Mouse (Mus musculus) midbrain, embryonic 15.5 days (tissue): ENCODE data around the gene Hhatl. TPM values are rescaled to one million over a fixed set of nuclear protein-coding genes. Genes with fewer than 3 reads are reported as not detected.
A peak's percentile ranks its signal among the peaks of the same experiment; 100 is the strongest.

Source experiments
- ATAC-seq: fragments of 200-750 bp; cut with Nextera tagmentation; replicated peaks from 2 replicates; pipeline ENCODE4 v1.8.0; 2017; ENCODE audit warnings: moderate TSS enrichment
- H3K27ac ChIP-seq: fragments of 300-500 bp; sonication (generic); 2 replicates; pipeline ENCODE4 v1.5.1; 2015; ENCODE audit warnings: mild to moderate bottlenecking, inconsistent platforms
- H3K27me3 ChIP-seq: fragments of 300-500 bp; sonication (generic); replicated peaks from 2 replicates; pipeline ENCODE4 v1.6.1; 2015; ENCODE audit warnings: inconsistent platforms
- H3K36me3 ChIP-seq: fragments of 300-500 bp; sonication (generic); replicated peaks from 2 replicates; pipeline ENCODE4 v1.6.1; 2015; ENCODE audit warnings: inconsistent platforms
- H3K4me1 ChIP-seq: fragments of 300-500 bp; sonication (generic); 2 replicates; pipeline ENCODE4 v1.6.1; 2015; ENCODE audit warnings: inconsistent platforms
- H3K4me2 ChIP-seq: fragments of 300-500 bp; sonication (generic); 2 replicates; pipeline ENCODE4 v1.6.1; 2015; ENCODE audit warnings: inconsistent platforms, mild to moderate bottlenecking, moderate library complexity
- H3K4me3 ChIP-seq: fragments of 300-500 bp; sonication (generic); 2 replicates; pipeline ENCODE4 v1.5.1; 2015; ENCODE audit warnings: mild to moderate bottlenecking, inconsistent platforms
- H3K9ac ChIP-seq: fragments of 300-500 bp; sonication (generic); 2 replicates; pipeline ENCODE4 v1.6.1; 2015; ENCODE audit warnings: mild to moderate bottlenecking, inconsistent platforms
- H3K9me3 ChIP-seq: fragments of 300-500 bp; sonication (generic); 2 replicates; pipeline ENCODE4 v1.6.1; 2016; ENCODE audit warnings: inconsistent platforms
- WGBS: fragments of 180-500 bp; shearing (Covaris S2); methylation state at CpG from one replicate; pipeline ENCODE4 v1.1.7; 2015; ENCODE audit warnings: mixed read lengths; 5-methylcytosine and 5-hydroxymethylcytosine counted together
- polyA plus RNA-seq: library from polyadenylated mRNA; unstranded; fragments of >200 nt; fragmentation: Nextera tagmentation; extraction: Ambion mirVana; gene quantifications from 2 replicates; pipeline ENCODE4 v1.2.1, GENCODE M21; 2015

Hhatl gene
- polyA plus RNA-seq, 1 experiment from 2014 or later = 0.09 TPM

DNA sequence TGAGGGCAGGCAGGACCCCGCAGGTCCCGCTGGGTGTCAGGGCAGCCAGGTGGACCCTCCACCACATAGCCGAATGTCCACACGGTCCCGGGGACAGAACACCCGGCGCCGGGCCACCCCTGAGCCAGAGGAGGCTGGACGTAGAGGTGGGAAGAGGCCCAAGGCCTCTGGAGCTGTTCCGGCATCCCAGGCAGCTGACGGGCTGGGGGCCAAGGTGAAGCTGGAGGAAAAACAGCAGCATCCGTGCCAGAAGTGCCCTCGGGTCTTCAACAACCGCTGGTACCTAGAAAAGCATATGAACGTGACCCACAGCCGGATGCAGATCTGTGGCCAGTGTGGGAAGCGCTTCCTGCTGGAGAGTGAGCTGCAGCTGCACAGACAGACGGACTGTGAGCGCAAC lies 28.6 kb downstream of the Hhatl start:
- H3K27me3 ChIP-seq = no peaks in the 10 kb centered on the region
- H3K36me3 ChIP-seq = peaks cover 16% of the 10 kb centered on the region; the same call in 1 of the 2 replicates
- ATAC-seq = no peak
- H3K9ac ChIP-seq = no peak overlapping the region
- H3K4me1 ChIP-seq = peaks cover 25% of the 10 kb centered on the region
- WGBS = 91% methylated on average over 19 of the region's 19 CpGs
- H3K4me2 ChIP-seq = no peak overlapping the region
- H3K4me3 ChIP-seq = no peak overlapping the region
- H3K9me3 ChIP-seq = no peaks in the 10 kb centered on the region
- no peak overlapping the region for H3K27ac ChIP-seq

DNA sequence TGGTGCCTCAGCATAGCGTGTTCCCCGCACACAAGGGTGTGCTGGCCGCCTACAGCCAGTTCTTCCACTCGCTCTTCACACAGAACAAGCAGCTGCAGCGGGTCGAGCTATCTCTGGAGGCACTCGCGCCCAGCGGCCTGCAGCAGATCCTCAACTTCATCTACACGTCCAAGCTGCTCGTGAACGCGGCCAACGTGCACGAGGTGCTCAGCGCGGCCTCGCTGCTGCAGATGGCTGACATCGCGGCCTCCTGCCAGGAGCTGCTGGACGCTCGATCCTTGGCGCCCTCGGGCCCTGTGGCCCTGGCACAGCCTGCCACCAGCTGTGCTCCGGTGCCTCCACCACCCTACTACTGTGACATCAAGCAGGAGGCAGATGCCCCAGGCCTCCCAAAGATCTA lies 29.5 kb downstream of the Hhatl start:
- Histone ChIP-seq H3K9ac (no peak overlapping the region), H3K4me2 (no peak overlapping the region), H3K36me3 (peaks cover 14% of the 10 kb centered on the region; the same call in 1 of the 2 replicates), H3K4me1 (peaks cover 34% of the 10 kb centered on the region), H3K27ac (no peak overlapping the region), H3K9me3 (no peaks in the 10 kb centered on the region), H3K27me3 (no peaks in the 10 kb centered on the region), H3K4me3 (no peak overlapping the region)
- WGBS = 89% methylated on average over 25 of the region's 25 CpGs
- no peak for ATAC-seq

DNA sequence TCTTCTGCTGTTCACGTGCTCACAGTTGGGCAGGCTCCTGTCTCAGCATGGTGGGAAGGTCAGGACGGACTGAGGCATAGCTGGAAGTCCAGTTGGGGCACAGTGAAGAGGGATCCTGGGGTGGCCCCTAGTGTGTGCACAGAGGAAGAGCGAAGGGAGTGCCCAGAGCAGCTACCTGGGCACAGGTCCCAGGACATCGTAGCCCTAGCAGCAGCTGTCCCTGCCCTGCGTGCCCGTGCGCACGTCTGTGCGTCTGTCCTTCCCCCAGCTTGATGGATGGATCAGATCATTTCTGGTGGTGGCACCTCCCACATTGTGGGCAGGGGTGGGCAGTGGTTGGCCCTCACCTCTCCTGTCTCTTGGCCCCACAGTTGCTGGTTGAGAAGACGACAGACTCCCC lies 30.1 kb downstream of the Hhatl start:
- no peak for ATAC-seq
- peaks cover 39% of the 10 kb centered on the region for H3K4me1 ChIP-seq
- WGBS = 87% methylated on average over 10 of the region's 10 CpGs

DNA sequence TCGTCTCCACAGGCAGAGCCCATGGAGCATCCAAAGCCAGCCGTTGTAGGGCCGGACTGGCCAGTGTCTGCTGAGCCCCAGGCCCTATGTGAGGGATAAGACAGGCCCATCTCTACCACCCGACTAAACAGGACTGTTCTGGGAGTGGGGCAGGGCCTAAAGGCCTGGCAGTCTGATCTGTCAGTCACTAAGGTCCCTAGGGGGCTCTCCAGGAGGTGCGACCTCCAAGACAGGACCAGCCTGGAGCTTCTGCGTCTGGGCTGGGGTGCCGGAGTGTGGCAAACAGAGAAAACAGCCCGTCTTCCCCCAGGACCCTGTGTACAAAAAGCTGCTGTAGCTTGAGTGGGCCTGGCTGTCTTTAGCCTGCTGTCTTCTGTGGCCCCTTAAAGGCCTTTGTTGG lies 30.5 kb downstream of the Hhatl start:
- Histone ChIP-seq H3K4me2 (no peak overlapping the region), H3K9me3 (no peaks in the 10 kb centered on the region), H3K36me3 (peaks cover 6% of the 10 kb centered on the region; the same call in 1 of the 2 replicates), H3K27ac (no peak overlapping the region), H3K4me1 (peaks cover 39% of the 10 kb centered on the region), H3K9ac (no peak overlapping the region; the same call in 1 of the 2 replicates), H3K4me3 (no peak overlapping the region), H3K27me3 (no peaks in the 10 kb centered on the region)
- WGBS = 64% methylated on average over 8 of the region's 8 CpGs
- ATAC-seq = no peak

More for the DNA sequence above, 30.1 kb downstream of the Hhatl start:
- Histone ChIP-seq H3K36me3 (peaks cover 9% of the 10 kb centered on the region; the same call in 1 of the 2 replicates), H3K9me3 (no peaks in the 10 kb centered on the region), H3K9ac (no peak overlapping the region), H3K27ac (no peak overlapping the region), H3K27me3 (no peaks in the 10 kb centered on the region), H3K4me3 (no peak overlapping the region), H3K4me2 (no peak overlapping the region)

DNA sequence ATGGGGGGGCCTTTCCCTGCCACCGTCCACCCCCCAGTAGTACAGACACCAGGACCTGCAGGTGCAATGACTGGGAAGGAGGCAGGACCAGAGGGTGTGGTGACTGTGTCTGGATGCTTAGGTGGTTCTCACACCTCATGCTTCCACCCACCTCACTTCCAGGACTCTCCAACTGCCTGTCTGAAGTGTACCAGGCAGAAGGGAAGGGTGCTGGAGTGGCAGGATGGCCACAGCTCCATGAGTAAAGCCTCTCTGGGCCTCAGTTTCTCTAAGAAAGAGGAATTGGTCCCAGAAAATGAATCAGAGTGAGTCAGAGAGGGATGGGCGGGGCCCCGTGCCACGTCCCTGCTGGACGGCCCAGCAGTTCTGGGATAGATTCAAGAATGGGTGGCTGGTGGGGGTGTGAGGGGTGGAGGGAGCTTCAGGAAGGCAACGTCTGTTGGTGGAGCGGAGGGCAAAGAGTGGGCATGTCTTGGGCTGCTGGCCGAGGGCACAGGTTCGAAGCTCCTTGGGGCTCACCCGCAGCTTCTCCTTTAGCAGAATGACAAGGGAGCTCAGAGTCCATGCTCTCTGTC lies 31.1 kb downstream of the Hhatl start:
- peak overlapping the region; percentile 91 for H3K4me2 ChIP-seq
- H3K27me3 ChIP-seq = no peaks in the 10 kb centered on the region
- H3K36me3 ChIP-seq = peaks cover 6% of the 10 kb centered on the region; the same call in 1 of the 2 replicates
- peak overlapping the region; percentile 86 for H3K9ac ChIP-seq
- H3K4me1 ChIP-seq = peaks cover 39% of the 10 kb centered on the region
- 61% methylated on average over 10 of the region's 10 CpGs for WGBS
- H3K27ac ChIP-seq = no peak overlapping the region
- ATAC-seq = no peak
- H3K4me3 ChIP-seq = peak overlapping the region; percentile 90
- no peaks in the 10 kb centered on the region for H3K9me3 ChIP-seq

DNA sequence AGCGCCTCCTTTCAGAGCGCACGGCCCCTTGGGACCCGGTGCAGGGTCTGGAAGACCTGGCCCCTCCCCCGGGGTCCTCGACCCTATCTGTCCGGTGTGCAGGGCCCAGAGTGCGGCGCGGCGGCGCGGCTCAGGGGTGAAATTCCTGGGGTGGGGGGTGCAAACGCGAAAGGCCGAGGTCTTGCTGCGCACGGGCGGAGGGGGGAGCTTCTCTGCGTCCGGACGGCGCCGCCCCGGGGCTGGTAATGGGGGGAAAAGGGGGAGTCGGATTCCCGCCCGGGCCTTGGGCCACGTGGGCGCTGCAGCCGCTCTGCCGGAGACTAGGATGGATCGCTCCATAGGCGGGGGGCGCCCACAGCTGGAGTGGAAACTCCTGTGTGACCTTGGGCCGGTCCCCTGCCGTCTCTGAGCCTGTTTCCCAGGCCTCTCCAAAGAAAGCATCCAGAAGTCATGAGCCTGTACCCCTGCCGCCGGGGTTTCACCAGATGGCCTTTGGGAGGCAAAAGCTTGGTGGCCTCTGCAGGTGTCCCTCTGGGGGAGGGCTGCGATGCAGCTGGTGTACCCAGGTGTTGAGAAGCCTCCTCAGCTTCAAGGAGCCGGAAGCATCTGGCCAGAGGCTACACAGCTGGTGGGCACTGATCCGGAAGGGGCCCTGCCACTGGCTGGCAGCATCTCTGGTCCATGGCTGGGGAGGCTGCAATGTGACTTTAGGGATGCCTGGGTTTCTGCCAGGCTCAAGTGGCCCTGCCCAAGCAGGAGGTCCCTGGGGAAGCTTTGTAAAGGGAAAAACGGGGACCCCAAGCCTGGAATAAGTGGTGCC lies 31.8 kb downstream of the Hhatl start:
- peaks cover 39% of the 10 kb centered on the region for H3K4me1 ChIP-seq
- peak; percentile 2 for ATAC-seq
- H3K9ac ChIP-seq = peak overlapping the region; percentile 86
- H3K36me3 ChIP-seq = peaks cover 8% of the 10 kb centered on the region; the same call in 1 of the 2 replicates
- H3K27ac ChIP-seq = peak overlapping the region; percentile 85
- no peaks in the 10 kb centered on the region for H3K27me3 ChIP-seq
- H3K4me2 ChIP-seq = peak overlapping the region; percentile 91
- peak overlapping the region; percentile 90 for H3K4me3 ChIP-seq
- no peaks in the 10 kb centered on the region for H3K9me3 ChIP-seq
- WGBS = 1% methylated on average over 43 of the region's 43 CpGs

DNA sequence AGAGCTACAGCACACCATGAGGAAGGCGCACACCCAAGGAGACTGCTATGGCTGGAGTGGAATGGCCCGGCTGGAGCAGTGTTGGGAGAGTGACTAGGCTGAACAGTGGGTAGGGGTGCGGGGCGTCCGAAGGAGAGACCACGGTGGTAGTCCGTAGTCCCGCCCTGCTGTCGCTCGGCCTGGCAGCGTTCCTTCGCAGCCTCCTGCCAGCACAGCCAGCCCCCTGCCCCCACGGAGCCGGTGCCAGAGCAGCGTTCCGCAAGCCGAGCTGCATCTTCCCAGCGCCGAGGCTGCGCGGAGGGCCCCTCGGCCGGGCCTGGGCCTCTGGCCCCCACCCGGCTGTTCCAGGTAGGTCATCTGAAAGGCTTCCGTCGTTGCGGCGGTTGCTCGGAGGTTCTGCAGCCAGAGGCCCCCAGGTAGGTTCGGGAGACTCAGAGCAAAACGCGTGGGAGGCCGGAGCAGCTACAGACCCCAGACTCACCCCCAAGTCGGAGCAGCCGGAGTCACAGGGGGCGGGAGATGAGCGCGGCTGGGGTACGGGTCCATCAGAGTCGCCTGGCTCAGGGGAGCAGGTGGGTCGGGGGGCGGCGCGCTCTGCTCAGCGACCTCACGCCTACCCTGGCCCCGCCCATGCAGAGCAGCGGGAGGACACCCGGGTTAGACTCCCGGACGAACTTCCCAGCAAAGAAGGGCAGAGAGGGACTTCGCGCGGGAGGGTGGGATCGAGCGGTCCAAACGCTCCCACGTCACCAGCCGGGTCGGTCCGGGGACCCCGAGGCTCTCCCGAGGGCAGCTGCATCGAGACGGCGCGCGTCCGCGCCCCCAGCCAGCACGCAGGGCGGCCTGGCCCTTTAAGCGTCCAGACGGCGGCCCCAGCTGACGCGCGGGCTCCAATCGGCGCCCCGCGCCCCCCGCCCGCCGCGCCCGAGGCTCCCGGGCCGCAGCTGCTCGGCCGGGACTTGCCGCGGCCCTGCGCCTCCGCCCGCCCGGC lies 32.9 kb downstream of the Hhatl start, which contains the start of gene Zfp651:
Gene Zfp651 (plus strand): TSS at position 240 of the 991 bp plus-strand sequence.
- no peaks in the 10 kb centered on the region for H3K27me3 ChIP-seq
- peak; percentile 83 for ATAC-seq
- H3K27ac ChIP-seq = peak within 1 kb of the TSS; percentile 85
- H3K9ac ChIP-seq = peak within 1 kb of the TSS; percentile 86
- H3K36me3 ChIP-seq = peaks cover 12% of the 10 kb centered on the region; the same call in 1 of the 2 replicates
- peak within 1 kb of the TSS; percentile 91 for H3K4me2 ChIP-seq
- H3K4me1 ChIP-seq = peaks cover 39% of the 10 kb centered on the region
- H3K9me3 ChIP-seq = no peaks in the 10 kb centered on the region
- peak within 1 kb of the TSS; percentile 90 for H3K4me3 ChIP-seq
- under 1% methylated on average over 94 of the region's 97 CpGs for WGBS

DNA sequence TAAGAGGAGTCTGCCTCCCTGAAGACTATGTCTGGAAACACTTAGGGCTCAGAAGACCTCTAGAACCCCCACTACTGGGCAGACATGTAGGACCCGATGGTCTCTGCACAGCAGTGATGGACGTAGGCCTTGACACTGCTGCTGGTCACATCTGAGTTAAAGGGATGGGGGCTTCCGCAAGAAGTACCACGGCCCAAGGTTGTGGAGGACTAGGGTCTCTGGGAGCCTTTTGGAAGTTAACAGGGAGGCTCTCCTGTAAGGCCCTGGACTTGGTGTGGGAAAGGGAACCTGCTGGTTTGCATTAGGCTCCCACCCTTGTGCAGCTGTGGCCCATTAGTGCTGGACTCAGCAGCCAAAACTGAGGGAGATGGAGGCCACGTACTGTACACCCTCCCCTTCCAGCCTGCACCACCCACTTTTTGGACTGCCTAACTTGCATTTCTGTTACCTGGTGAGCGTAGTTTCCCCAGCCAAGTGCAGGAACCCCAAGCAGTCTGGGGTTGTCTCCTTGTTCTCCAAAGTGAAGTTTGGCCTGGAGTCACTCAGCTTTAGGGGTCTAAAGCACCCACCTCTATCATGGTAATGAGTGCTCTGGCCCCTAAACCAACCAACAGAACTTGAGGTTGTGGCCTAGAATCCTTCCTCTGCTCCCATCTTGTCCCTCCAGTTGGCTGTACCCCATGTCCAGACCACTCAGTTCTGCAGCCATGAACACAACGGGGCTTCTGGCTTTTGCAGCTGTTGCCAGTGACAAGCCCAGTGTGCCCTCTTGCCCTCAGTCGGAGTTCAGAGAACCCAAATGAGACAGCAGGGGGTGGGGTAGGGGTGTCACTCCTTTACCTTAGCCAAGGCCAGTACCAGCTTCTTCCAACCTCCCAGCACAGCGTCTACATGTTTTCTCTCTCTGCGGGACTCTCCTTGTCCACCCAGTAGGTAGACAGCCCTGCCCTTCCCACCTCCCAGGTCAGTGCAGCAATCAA lies 34.2 kb downstream of the Hhatl start:
- H3K27ac ChIP-seq = peak overlapping the region; percentile 85
- H3K4me2 ChIP-seq = peak overlapping the region; percentile 91
- H3K4me3 ChIP-seq = peak overlapping the region; percentile 90
- H3K9me3 ChIP-seq = no peaks in the 10 kb centered on the region
- ATAC-seq = peak; percentile 0; the same call in 1 of the 2 replicates
- 57% methylated on average over 10 of the region's 10 CpGs for WGBS
- peak overlapping the region; percentile 86 for H3K9ac ChIP-seq
- no peaks in the 10 kb centered on the region for H3K27me3 ChIP-seq
- H3K4me1 ChIP-seq = peaks cover 39% of the 10 kb centered on the region
- H3K36me3 ChIP-seq = peaks cover 18% of the 10 kb centered on the region

DNA sequence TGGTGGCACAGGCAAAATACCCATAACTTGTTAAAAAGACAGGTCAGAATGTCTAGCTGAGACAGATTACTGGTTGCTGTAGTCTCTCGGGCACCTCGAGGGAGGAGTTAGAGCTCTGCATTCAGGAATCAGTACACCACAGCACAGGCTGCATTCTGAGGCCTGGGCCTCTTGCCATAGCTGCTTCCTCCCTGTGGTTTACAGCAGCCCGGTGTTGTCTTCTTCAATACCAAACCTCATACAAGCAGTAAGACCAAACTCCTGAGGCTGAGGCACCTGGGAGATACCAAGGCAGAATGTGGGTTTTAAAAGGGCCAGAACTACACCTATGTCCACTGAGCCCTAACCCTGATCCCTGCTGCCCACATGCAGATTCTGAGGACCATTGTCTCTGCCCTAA lies 34.9 kb downstream of the Hhatl start:
- H3K27me3 ChIP-seq = no peaks in the 10 kb centered on the region
- no peaks in the 10 kb centered on the region for H3K9me3 ChIP-seq
- ATAC-seq = no peak
- H3K4me2 ChIP-seq = no peak overlapping the region
- no peak overlapping the region for H3K9ac ChIP-seq
- peaks cover 23% of the 10 kb centered on the region for H3K36me3 ChIP-seq
- peaks cover 39% of the 10 kb centered on the region for H3K4me1 ChIP-seq
- 58% methylated on average over 3 of the region's 3 CpGs for WGBS
- no peak overlapping the region for H3K27ac ChIP-seq
- no peak overlapping the region for H3K4me3 ChIP-seq

DNA sequence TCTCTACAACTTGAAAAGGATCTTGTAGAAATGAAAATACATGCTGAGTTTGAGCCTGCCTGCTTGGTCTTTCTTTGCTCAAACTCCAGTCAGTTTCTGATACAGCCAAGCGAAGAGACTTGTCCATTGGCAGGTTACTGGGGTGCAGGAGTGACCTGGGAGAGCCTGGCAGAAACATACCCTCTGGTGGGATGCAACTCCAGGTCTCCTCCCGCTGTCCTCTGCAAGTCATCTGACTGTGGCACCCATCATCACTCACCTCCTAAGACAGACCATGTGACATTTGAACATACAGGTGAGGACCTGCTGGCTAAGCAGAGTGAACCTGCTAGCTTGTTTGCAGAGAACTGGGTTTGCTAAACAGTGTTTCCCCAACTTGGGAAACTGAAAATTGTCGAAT lies 35.5 kb downstream of the Hhatl start:
- ATAC-seq = no peak
- Histone ChIP-seq H3K9me3 (no peaks in the 10 kb centered on the region), H3K4me2 (no peak overlapping the region), H3K27me3 (no peaks in the 10 kb centered on the region), H3K36me3 (peaks cover 29% of the 10 kb centered on the region), H3K4me3 (no peak overlapping the region), H3K4me1 (peaks cover 34% of the 10 kb centered on the region), H3K9ac (no peak overlapping the region), H3K27ac (no peak overlapping the region)
- WGBS = 89% methylated on average over 3 of the region's 3 CpGs

DNA sequence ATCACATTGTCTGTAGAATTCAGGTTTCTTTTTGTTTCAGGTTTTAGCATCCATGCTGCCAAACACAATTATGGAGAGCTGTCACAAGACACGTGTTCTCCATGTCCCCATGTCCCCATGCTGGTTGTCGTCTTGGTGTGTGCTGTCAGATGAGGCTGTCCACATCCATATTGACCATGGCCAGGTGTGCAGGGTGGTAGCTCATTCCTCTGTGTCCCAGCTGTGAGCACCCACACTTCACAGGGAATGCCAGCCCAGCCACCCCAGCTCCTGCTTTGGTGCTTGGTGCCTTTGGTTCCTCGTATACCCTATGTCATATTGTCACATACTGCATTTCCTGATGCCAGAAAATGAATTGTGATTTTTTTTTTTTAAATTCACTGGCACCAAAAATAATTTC lies 37.7 kb downstream of the Hhatl start:
- H3K27ac ChIP-seq = no peak overlapping the region
- H3K27me3 ChIP-seq = no peaks in the 10 kb centered on the region
- ATAC-seq = no peak
- 84% methylated on average over 3 of the region's 3 CpGs for WGBS
- H3K4me1 ChIP-seq = peaks cover 20% of the 10 kb centered on the region
- peaks cover 51% of the 10 kb centered on the region for H3K36me3 ChIP-seq
- no peak overlapping the region for H3K4me3 ChIP-seq
- no peak overlapping the region for H3K9ac ChIP-seq
- no peaks in the 10 kb centered on the region for H3K9me3 ChIP-seq
- H3K4me2 ChIP-seq = no peak overlapping the region
